9 mouse cellular contexts compared by ENCODE assay signal in genomic region chr19:18420381-18420785, GRCm38 (mm10).
DNase-seq lines count a peak whose midpoint lies in the region; ATAC-seq lines count a peak whose summit lies in the region.
"Had no signal": no experiment of that assay in that cellular context is flagged by ENCODE, and none has a peak within 500 bp of the region (broad histone marks: within the 10 kb centered on the region; RNA-seq: fewer than 3 reads in every experiment).

No protein-coding gene starts in this region.

- no peak overlapping the region for H3K9ac ChIP-seq in hindbrain, embryonic 13.5 days
- H3K9ac ChIP-seq: hindbrain, embryonic 15.5 days had no signal

- H3K27ac ChIP-seq in hindbrain, embryonic 10.5 days = no peak overlapping the region
- H3K27ac ChIP-seq in hindbrain, embryonic 13.5 days = no peak overlapping the region
- H3K27ac ChIP-seq: hindbrain, embryonic 15.5 days had no signal

- WGBS in hindbrain, embryonic 10.5 days = 57% methylated on average over 9 of the region's 9 CpGs
- WGBS in hindbrain, embryonic 13.5 days = 71% methylated on average over 9 of the region's 9 CpGs

- no peak overlapping the region for H3K4me2 ChIP-seq in hindbrain, embryonic 13.5 days
- H3K4me2 ChIP-seq: hindbrain, embryonic 15.5 days had no signal

- H3K27me3 ChIP-seq in hindbrain, embryonic 10.5 days (ENCODE audit: insufficient read depth, poor library complexity, severe bottlenecking) = no peaks in the 10 kb centered on the region
- H3K27me3 ChIP-seq in hindbrain, embryonic 13.5 days = no peaks in the 10 kb centered on the region
- H3K27me3 ChIP-seq: hindbrain, embryonic 15.5 days had no signal

- no peaks in the 10 kb centered on the region for H3K36me3 ChIP-seq in hindbrain, embryonic 10.5 days
- no peaks in the 10 kb centered on the region for H3K36me3 ChIP-seq in hindbrain, embryonic 13.5 days
- H3K36me3 ChIP-seq: hindbrain, embryonic 15.5 days had no signal

- no peaks in the 10 kb centered on the region for H3K4me1 ChIP-seq in hindbrain, embryonic 10.5 days (replicated peaks)
- H3K4me1 ChIP-seq in hindbrain, embryonic 13.5 days (replicated peaks) = no peaks in the 10 kb centered on the region
- H3K4me1 ChIP-seq: hindbrain, embryonic 15.5 days had no signal

- DNase-seq in hindbrain, embryonic 10.5 days (ENCODE audit: low spot score) = peak; percentile 36
- peak; percentile 64 for DNase-seq in cerebellum, adult 11-12 months
- DNase-seq in gastrocnemius, postnatal 10 days = peak; percentile 11
- DNase-seq in lung, postnatal 10 days = peak; percentile 25
- DNase-seq in spleen, postnatal 4 days (ENCODE audit: low spot score in 2 of 2) = no peak
- DNase-seq in MN1 (ENCODE audit: low spot score) = no peak
- no peak for DNase-seq in left cerebral cortex, adult 18-20 months (ENCODE audit: low spot score in 2 of 2)

- H3K4me3 ChIP-seq in hindbrain, embryonic 10.5 days = no peak overlapping the region
- H3K4me3 ChIP-seq in hindbrain, embryonic 13.5 days = no peak overlapping the region
- H3K4me3 ChIP-seq: hindbrain, embryonic 15.5 days had no signal

- ATAC-seq in hindbrain, embryonic 13.5 days (ENCODE audit: low FRiP score) = no peak

- no peaks in the 10 kb centered on the region for H3K9me3 ChIP-seq in hindbrain, embryonic 10.5 days
- H3K9me3 ChIP-seq in hindbrain, embryonic 13.5 days = no peaks in the 10 kb centered on the region
- H3K9me3 ChIP-seq: hindbrain, embryonic 15.5 days had no signal

Comparison
In these comparisons a context has a peak if more than half of its experiments do, and no peak if none do; other contexts are left out.
1. DNase-seq: peak in hindbrain, embryonic 10.5 days (single experiment), cerebellum, adult 11-12 months (single experiment), gastrocnemius, postnatal 10 days (single experiment) and lung, postnatal 10 days (single experiment); none in spleen, postnatal 4 days (0 of 2), MN1 (single experiment) and left cerebral cortex, adult 18-20 months (0 of 2).